Mouse (Mus musculus) stomach, postnatal 0 days (tissue): ENCODE measurements around the gene Dcst2. TPM values are rescaled to one million over a fixed set of nuclear protein-coding genes. Genes with fewer than 3 reads are reported as not detected.

Experiments
- ATAC-seq: fragments of 200-750 bp; cut with Nextera tagmentation; 2 replicates; pipeline ENCODE4 v1.8.0; 2017; ENCODE audit not compliant: low FRiP score, low TSS enrichment
- DNase-seq: peaks from one replicate; pipeline ENCODE4 v3.0.0-alpha.2; 2016; ENCODE audit warnings: low spot score
- H3K27ac ChIP-seq: fragments of 300-500 bp; sonication (generic); replicated peaks from 2 replicates; pipeline ENCODE4 v1.5.1; 2014; ENCODE audit warnings: mild to moderate bottlenecking, control low read depth
- H3K27me3 ChIP-seq: fragments of 300-500 bp; sonication (generic); 2 replicates; pipeline ENCODE4 v1.6.1; 2014; ENCODE audit warnings: low read length; ENCODE audit not compliant: control insufficient read depth, insufficient read depth
- H3K36me3 ChIP-seq: fragments of 300-500 bp; sonication (generic); 2 replicates; pipeline ENCODE4 v1.6.1; 2014; ENCODE audit warnings: low read length, mixed read lengths; ENCODE audit not compliant: control insufficient read depth, insufficient read depth
- H3K4me1 ChIP-seq: fragments of 300-500 bp; sonication (generic); replicated peaks from 2 replicates; pipeline ENCODE4 v1.6.1; 2014; ENCODE audit warnings: antibody characterized with exemption; ENCODE audit not compliant: control insufficient read depth, insufficient read depth
- H3K4me2 ChIP-seq: fragments of 300-500 bp; sonication (generic); replicated peaks from 2 replicates; pipeline ENCODE4 v1.6.1; 2014; ENCODE audit warnings: low read depth, mild to moderate bottlenecking, control low read depth, moderate library complexity
- H3K4me3 ChIP-seq: fragments of 300-500 bp; sonication (generic); 2 replicates; pipeline ENCODE4 v1.5.1; 2014; ENCODE audit warnings: low read depth, low read length, control low read depth
- H3K9ac ChIP-seq: fragments of 300-500 bp; sonication (generic); 2 replicates; pipeline ENCODE4 v1.6.1; 2014; ENCODE audit warnings: mild to moderate bottlenecking, low read length, control low read depth, mixed read lengths
- H3K9me3 ChIP-seq: fragments of 300-500 bp; sonication (generic); 2 replicates; pipeline ENCODE4 v1.6.1; 2016; ENCODE audit warnings: low read length; ENCODE audit not compliant: control insufficient read depth
- CTCF ChIP-seq: IDR thresholded peaks from 2 replicates; pipeline ENCODE4 v1.5.1; 2016; ENCODE audit warnings: antibody characterized with exemption, low read depth, mild to moderate bottlenecking, moderate library complexity
- EP300 ChIP-seq: optimal IDR thresholded peaks from 2 replicates; pipeline ENCODE3; 2016; ENCODE audit warnings: antibody characterized with exemption
- whole genome bisulfite sequencing: fragments of 180-500 bp; shearing (Covaris S2); extraction: QIAGEN DNeasy Blood & Tissue Kit; methylation state at CpG from one replicate; pipeline ENCODE4 v1.1.7; 2014; 5-methylcytosine and 5-hydroxymethylcytosine counted together
- polyA plus RNA-seq: library from polyadenylated mRNA; unstranded; fragments of >200 nt; fragmentation: Nextera tagmentation; extraction: Ambion mirVana; gene quantifications from 2 replicates; pipeline ENCODE4 v1.2.1, GENCODE M21; 2015

Dcst2 gene
- 0.33 and 0.41 TPM in 2 replicates for polyA plus RNA-seq

GRCm38 (mm10) chr3:89361675-89362074 lies at the start of gene Dcst2:
Gene Dcst2, plus strand, starts transcription at chr3:89361975.
- H3K4me1 ChIP-seq: no peaks in the 10 kb centered on the region
- H3K36me3 ChIP-seq: no peaks in the 10 kb centered on the region
- ATAC-seq (0 out of 2 replicates have a peak, but pooled peaks have one; percentile 6), DNase-seq (no peak)
- WGBS: 74% methylated on average over 7 of the region's 7 CpGs
- TF ChIP-seq CTCF (no peak), EP300 (no peak)
- no peak within 1 kb of the TSS for H3K4me3 ChIP-seq
- H3K9me3 ChIP-seq: no peaks in the 10 kb centered on the region
- H3K27me3 ChIP-seq: no peaks in the 10 kb centered on the region
- H3K9ac ChIP-seq: no peak within 1 kb of the TSS
- peak within 1 kb of the TSS; percentile 40; the same call in 1 of the 2 replicates for H3K27ac ChIP-seq
- H3K4me2 ChIP-seq: no peak within 1 kb of the TSS

- no peak for DNase-seq
- Histone ChIP-seq H3K4me1 (peaks cover 2% of the 10 kb centered on the region; the same call in 1 of the 2 replicates), H3K27ac (0 out of 2 replicates have a peak overlapping the region, but pooled peaks have one; percentile 13), H3K4me3 (no peak overlapping the region), H3K27me3 (no peaks in the 10 kb centered on the region), H3K9ac (no peak overlapping the region; the same call in 1 of the 2 replicates), H3K9me3 (no peaks in the 10 kb centered on the region), H3K4me2 (no peak overlapping the region), H3K36me3 (no peaks in the 10 kb centered on the region)
- 31% methylated on average over 5 of the region's 5 CpGs for WGBS
- TF ChIP-seq EP300 (no peak), CTCF (no peak)
- no peak for ATAC-seq
Measured at GRCm38 (mm10) chr3:89314340-89314739, 47.4 kb upstream of the Dcst2 start.

- H3K9me3 ChIP-seq: no peaks in the 10 kb centered on the region
- no peak for DNase-seq
- ATAC-seq: 0 out of 2 replicates have a peak, but pooled peaks have one; percentile 3
- H3K36me3 ChIP-seq: no peaks in the 10 kb centered on the region
- no peak overlapping the region; the same call in 1 of the 2 replicates for H3K4me2 ChIP-seq
- H3K4me3 ChIP-seq: no peak overlapping the region
- no peak overlapping the region; the same call in 1 of the 2 replicates for H3K9ac ChIP-seq
- 0 out of 2 replicates have a peak overlapping the region, but pooled peaks have one; percentile 13 for H3K27ac ChIP-seq
- peaks cover 2% of the 10 kb centered on the region; the same call in 1 of the 2 replicates for H3K4me1 ChIP-seq
- WGBS: 39% methylated on average over 2 of the region's 2 CpGs
- H3K27me3 ChIP-seq: no peaks in the 10 kb centered on the region
- TF ChIP-seq CTCF (no peak), EP300 (no peak)
Measured at GRCm38 (mm10) chr3:89314791-89315190, 47.0 kb upstream of the Dcst2 start.

GRCm38 (mm10) chr3:89315195-89315929 lies 46.4 kb upstream of the Dcst2 start:
- Histone ChIP-seq H3K4me1 (peaks cover 5% of the 10 kb centered on the region), H3K36me3 (no peaks in the 10 kb centered on the region), H3K27me3 (no peaks in the 10 kb centered on the region), H3K4me2 (peak overlapping the region; percentile 57), H3K27ac (0 out of 2 replicates have a peak overlapping the region, but pooled peaks have one; percentile 2), H3K9ac (peak overlapping the region; percentile 50), H3K9me3 (no peaks in the 10 kb centered on the region), H3K4me3 (peak overlapping the region; percentile 31)
- TF ChIP-seq CTCF: peak; percentile 91
- no peak for TF ChIP-seq EP300
- WGBS: 8% methylated on average over 20 of the region's 26 CpGs
- DNase-seq (peak; percentile 87), ATAC-seq (peak; percentile 39)

GRCm38 (mm10) chr3:89315930-89316831 lies 45.6 kb upstream of the Dcst2 start:
- Histone ChIP-seq H3K9me3 (no peaks in the 10 kb centered on the region), H3K27me3 (no peaks in the 10 kb centered on the region), H3K9ac (peak overlapping the region; percentile 31), H3K4me2 (peak overlapping the region; percentile 57), H3K36me3 (no peaks in the 10 kb centered on the region), H3K4me3 (peak overlapping the region; percentile 31; the same call in 1 of the 2 replicates), H3K27ac (no peak overlapping the region), H3K4me1 (peaks cover 13% of the 10 kb centered on the region)
- TF ChIP-seq CTCF (no peak), EP300 (no peak)
- no peak; the same call in 1 of the 2 replicates for ATAC-seq
- peak; percentile 52 for DNase-seq
- 13% methylated on average over 40 of the region's 40 CpGs for WGBS
